Mouse (Mus musculus) G1E (cell line): Measurements from ENCODE around the gene Atp1b1.

ENCODE experiments used
- CTCF ChIP-seq: IDR thresholded peaks from 2 replicates; pipeline ENCODE4 v1.5.1; 2012; ENCODE audit warnings: low read depth, low read length, inconsistent platforms, mixed read lengths
- GATA1 ChIP-seq: IDR thresholded peaks from 2 replicates; pipeline ENCODE4 v1.6.1; 2012; ENCODE audit warnings: borderline replicate concordance, low read length, inconsistent platforms, mixed read lengths
- POLR2AphosphoS5 ChIP-seq: IDR thresholded peaks from 2 replicates; pipeline ENCODE4 v1.6.1; 2012; ENCODE audit warnings: low read depth, low read length, inconsistent platforms; ENCODE audit not compliant: insufficient replicate concordance

DNA sequence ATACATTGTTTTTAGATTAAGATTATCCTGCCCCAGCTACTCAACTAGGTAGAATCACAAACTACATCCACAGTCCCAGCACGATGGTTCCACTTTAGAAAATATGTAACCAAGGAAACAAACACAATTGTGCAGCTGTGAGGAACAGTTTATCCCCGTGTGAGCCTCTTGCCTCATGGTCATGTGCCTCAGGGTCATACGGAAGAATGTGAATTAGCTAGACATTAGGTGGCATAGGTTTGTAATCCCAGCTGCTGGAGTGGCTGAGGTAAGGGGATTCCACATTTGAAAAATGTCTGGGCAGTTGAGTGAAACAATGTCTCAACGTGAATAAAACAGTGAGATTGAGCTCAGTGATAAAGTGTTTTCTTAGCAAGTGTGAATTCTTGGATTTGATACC, 60.5 kb downstream of the Atp1b1 start:
- no peak for TF ChIP-seq CTCF
- TF ChIP-seq GATA1 = no peak
- no peak for TF ChIP-seq POLR2AphosphoS5
